Mouse (Mus musculus) myocyte (in vitro differentiated cells): Measurements from ENCODE around the gene Hoxd3.

Source experiments
- CEBPB ChIP-seq: IDR thresholded peaks from 2 replicates; pipeline ENCODE4 v1.6.1; 2011; ENCODE audit warnings: mild to moderate bottlenecking, moderate library complexity; ENCODE audit not compliant: poor library complexity, insufficient read depth, severe bottlenecking
- E2F4 ChIP-seq: IDR thresholded peaks from one replicate; pipeline ENCODE4 v1.6.1; 2011; ENCODE audit warnings: mild to moderate bottlenecking, control low read depth, moderate library complexity; ENCODE audit not compliant: insufficient read depth
- MAX ChIP-seq: IDR thresholded peaks from one replicate; pipeline ENCODE4 v1.6.1; 2011; ENCODE audit warnings: low read depth, mild to moderate bottlenecking, control low read depth
- MYOD1 ChIP-seq, 3 experiments: IDR thresholded peaks; one replicate each; pipeline ENCODE4 v1.6.1; 2011; ENCODE audit warnings: control low read depth in 2 of 3, low read depth in 2 of 3, mild to moderate bottlenecking in 2 of 3, moderate library complexity in 1 of 3; ENCODE audit not compliant: insufficient read length in 2 of 3, control insufficient read depth in 1 of 3
- POLR2A ChIP-seq: IDR thresholded peaks from one replicate; pipeline ENCODE4 v1.6.1; 2011; ENCODE audit warnings: low read depth, mild to moderate bottlenecking, control low read depth, moderate library complexity; ENCODE audit not compliant: insufficient read length
- REST ChIP-seq: IDR thresholded peaks from one replicate; pipeline ENCODE4 v1.6.1; 2011; ENCODE audit warnings: mild to moderate bottlenecking, control low read depth, moderate library complexity; ENCODE audit not compliant: insufficient read depth, insufficient read length
- SRF ChIP-seq: IDR thresholded peaks from one replicate; pipeline ENCODE4 v1.6.1; 2011; ENCODE audit warnings: low read depth; ENCODE audit not compliant: control insufficient read depth, insufficient read length
- TCF12 ChIP-seq: IDR thresholded peaks from one replicate; pipeline ENCODE4 v1.6.1; 2011; ENCODE audit warnings: mild to moderate bottlenecking, control low read depth; ENCODE audit not compliant: poor library complexity, insufficient read depth, severe bottlenecking
- TCF3 ChIP-seq: IDR thresholded peaks from one replicate; pipeline ENCODE4 v1.6.1; 2011; ENCODE audit warnings: low read depth, control low read depth; ENCODE audit not compliant: insufficient read length
- USF1 ChIP-seq: IDR thresholded peaks from one replicate; pipeline ENCODE4 v1.6.1; 2011; ENCODE audit warnings: low read depth, mild to moderate bottlenecking, control low read depth, moderate library complexity

GRCm38 (mm10) chr2:74672481-74673362, 39.0 kb upstream of the Hoxd3 start:
- TF ChIP-seq USF1 (no peak), POLR2A (no peak), REST (no peak), E2F4 (no peak), MAX (no peak), TCF12 (no peak), CEBPB (no peak), TCF3 (no peak), MYOD1 (IDR thresholded peaks at IDR 0.05; ENCODE audit: control insufficient read depth in 1 of 3, insufficient read length in 2 of 3, low read depth in 2 of 3) (no peak), SRF (no peak)
